Mouse (Mus musculus) activated CD4-positive, CD25-positive, alpha-beta regulatory T cell, adult 4 months (primary cell): ENCODE results near the gene Pla2g4a. TPM values are rescaled to one million over a fixed set of nuclear protein-coding genes. Genes with fewer than 3 reads are reported as not detected.

Experiments used
- ATAC-seq: one replicate; pipeline ENCODE4 v1.8.0; 2017
- polyA plus RNA-seq, 2 experiments: library from polyadenylated mRNA; unstranded; fragments of 100-300 nt; shearing (Covaris generic); gene quantifications; one replicate each; pipeline ENCODE4 v1.2.1; 2017

Pla2g4a gene
- polyA plus RNA-seq, 2 experiments from 2014 or later = 0.16 to 0.17 TPM

DNA sequence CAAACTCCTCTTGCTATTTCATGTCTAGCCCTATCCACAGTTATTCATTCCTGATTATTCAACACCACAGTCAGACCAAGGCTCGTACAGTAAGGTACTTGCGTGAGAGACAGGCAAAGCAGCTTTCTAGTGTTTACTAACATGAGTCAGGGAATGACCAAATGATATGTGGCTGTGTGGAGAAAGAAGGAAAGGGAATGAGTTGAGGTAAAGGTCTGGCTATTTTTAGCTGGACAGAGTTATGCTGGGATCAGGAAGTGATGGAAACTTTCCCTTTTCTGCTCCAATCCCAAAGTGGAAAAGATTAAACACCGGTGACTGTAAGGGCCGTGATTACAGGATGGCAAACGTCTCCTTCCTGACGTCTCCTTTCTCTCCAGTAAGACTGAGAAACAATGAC is 114.4 kb downstream of the Pla2g4a start:
- no peak for ATAC-seq

DNA sequence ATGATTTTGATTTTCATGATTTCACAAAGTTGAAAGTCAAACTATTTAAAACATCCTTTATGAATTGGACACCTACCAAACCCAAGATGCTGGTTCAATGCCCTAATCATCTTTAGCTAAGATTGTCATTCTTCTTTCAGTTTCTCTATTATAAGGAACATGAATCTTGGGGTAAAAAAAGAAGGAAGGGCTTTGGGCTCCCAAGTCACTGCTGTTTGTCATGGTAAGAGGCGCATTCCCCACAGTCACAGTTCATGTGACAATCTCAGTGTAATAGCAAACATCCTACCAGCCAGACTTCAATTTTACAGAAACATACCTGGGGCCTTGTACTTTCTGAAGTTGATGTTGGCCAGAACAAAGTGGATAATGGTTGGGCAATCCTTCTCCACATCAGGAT is 119.2 kb downstream of the Pla2g4a start:
- ATAC-seq = no peak

DNA sequence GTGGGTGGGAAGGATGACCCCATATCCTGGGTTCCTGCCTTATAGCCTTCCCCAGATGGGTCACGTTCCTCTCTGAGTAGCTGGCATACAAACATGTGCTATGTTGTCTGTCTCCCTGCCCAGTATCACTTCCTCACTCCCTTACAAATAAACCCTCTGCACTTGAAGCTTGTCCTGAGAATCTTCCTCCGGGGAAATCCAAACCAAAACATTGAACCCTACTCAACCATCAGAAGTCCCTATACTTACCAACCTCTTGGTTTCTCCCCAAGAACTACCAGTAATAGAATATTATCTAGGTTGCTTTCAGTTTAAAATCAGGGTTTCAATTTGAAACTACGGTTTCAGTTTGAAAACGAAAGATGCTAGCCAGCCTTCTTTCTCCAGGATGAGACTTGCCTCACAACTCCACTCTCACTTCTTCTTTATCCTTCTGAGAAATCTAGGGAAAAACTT is 120.1 kb downstream of the Pla2g4a start:
- no peak for ATAC-seq

DNA sequence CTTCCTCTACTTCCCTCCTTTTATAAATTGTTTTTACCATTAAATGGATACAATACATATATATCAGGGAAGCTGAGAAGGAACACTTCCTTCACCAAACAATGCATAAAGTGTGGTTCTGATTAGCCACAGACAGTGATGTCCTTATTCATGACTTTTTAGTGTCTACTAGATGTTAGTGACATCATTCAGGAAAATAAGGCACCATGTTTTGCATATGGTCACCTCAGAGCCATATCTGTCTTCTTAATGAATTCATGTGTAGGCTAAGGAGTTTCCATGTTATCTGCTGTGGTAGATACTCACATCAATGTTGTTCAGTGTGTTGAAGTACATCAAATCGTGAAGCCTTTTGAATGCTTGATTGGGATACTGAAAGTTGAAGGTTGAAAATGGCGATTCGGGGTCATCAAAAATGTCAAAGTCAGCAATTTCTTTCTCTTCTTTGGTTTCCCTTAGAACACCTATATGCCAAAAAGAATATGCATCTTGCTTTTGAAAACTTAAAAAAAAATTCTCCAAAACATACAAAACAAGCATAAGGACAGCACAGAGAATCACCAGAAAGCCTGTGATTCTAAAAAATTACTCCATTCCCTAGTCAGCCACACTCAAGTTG is 120.7 kb downstream of the Pla2g4a start:
- ATAC-seq = no peak

DNA sequence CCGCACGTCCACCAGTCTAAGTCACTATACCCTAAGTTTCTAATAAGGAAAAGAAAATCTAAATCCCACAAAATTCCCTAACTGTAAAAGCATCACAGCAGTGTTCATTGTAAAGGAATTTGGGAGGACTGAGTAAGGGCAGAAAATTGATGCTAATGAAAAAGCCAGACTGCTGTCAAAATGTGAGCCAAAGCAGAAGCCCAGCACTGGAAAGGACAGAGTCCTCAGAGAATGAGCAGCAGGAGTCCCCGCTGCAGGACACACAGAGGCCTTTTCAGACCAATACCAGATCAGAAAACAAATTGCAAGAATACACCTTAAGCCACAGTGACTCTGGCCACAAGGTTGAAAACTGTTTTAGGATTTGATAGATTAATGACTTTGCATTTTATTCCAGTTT is 124.6 kb downstream of the Pla2g4a start:
- no peak for ATAC-seq

DNA sequence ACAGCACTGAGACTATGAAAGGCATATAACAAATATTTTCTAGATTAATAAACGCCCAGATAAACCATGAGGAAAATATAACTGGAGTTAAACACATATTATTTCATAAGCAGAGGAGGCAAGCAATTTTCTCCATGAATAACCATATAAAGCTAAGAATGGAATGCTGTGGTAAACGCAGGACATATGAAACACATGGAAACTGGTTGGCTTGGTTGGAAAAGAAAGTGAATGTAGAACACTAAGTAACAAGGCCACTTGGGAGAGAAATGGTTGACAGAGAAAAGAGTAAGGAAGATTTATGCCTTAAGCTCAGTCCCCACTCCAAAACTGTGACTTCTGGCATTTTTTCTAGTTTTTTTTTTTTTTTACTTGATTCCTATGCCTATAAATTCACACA is 127.2 kb downstream of the Pla2g4a start:
- ATAC-seq = no peak

DNA sequence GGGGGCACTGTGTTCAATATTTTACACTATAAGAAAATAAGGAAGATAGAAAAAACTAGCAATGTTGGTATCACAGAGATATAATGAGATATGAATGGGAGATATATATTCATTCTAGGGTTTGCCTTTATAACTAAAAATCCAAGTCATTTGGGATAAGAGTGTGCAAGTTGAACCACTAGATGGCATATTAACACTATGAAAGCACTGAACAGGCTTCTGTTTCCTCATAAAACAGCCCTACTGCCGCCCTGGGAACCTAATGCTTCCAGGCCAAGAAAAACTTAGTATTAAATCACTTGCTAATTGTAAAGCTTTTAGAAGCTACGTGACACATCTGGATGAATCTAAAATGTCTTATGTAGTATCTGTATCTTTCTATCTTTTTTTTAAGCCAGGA is 128.1 kb downstream of the Pla2g4a start:
- ATAC-seq = no peak

DNA sequence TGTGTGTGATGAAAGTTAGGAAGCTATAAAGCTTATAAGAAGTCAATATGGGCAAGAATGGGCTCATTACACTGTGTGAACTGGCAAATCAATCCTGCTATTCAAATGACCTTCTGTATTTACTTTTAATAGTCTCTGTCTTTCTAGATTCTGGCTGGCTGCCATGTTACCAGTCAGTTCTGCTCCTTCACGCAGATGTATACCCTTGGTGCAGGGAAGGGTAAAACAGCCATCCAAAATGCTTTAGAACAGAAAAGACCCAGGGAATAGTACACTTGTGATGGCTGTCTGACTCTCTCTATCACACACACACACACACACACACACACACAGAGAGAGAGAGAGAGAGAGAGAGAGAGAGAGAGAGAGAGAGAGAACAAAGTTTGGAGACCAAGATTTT is 128.6 kb downstream of the Pla2g4a start:
- no peak for ATAC-seq

DNA sequence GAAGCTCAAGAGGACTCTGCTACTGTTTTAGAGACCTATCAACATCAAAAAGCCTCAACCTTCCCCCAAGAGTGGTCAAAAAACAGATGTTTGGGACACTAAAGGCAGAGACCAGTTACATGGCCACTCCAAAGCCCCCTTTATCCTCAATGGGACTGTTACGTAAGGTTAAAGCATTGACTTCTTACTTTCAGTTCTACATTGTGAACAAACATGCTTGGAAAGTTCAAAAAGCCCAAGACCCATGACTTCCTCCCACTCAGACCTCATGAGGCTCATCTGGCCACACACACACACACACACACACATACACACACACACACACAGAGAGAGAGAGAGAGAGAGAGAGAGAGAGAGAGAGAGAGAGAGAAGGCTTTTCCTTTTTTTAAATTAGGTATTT is 130.0 kb downstream of the Pla2g4a start:
- no peak for ATAC-seq

DNA sequence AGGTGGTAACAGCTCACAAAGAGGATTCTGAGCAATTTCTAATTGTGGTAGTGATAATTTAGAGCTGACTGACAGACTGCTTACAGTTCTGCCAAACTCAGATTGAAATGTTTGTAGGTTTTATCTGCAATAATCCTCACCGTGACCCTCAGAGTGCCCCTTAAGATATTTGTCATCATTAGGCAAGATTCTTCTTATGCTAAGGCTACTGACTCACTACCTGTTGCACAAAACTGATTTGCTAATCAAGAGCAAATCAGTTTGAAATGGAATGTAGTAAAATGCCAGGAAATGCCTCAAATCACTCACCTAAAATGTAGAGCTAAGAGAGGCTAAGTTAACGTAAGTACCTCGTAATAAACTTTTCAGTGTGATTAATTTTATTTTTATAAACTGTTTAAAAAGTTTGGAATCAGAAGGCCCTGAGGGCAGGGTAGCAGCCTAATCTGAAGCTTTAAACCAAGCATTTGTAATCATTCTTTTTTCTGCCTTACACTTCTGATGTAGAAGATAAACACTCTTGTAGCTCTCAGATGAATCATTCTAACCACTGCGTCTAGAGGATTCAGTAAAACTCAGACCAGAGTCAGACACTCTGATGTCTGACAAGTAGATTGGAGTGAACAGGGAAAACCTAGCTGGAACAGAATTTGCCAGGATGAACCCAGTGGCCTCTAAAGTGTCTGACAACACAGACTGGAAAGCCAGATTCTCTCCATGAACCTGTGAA is 147.3 kb downstream of the Pla2g4a start:
- no peak for ATAC-seq

DNA sequence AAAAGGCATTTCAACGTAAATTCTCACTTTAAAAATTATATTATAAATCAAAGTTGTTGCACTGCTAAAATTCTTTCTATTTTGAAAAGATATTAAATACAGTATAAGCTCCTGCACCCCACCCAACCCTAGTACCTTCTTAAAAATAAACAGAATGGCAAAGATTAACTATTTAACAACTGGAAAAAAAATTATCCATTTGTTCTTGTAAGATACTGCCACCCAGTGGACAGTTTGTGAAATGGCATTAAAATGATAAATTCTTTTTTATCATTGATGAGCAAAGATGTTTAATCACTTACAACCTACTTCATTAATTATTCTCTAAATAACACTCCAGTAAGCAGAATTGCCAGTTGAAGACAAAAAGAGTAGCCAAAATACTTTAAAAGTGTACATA is 151.6 kb downstream of the Pla2g4a start:
- no peak for ATAC-seq

Other genes starting within 250 kb of the Pla2g4a start
- gene Ptgs2, start 138.7 kb upstream of the Pla2g4a start, polyA plus RNA-seq = not detected